Mouse (Mus musculus): Measurements from ENCODE around the gene Ppp1r27.
"Not testable (repeated sequence)": the region's sequence is repeated elsewhere in the genome, so short reads cannot be mapped to it uniquely, and the experiment has no call there.

Gene Ppp1r27

GRCm38 (mm10) chr11:120575046-120575445 lies 24.1 kb upstream of the Ppp1r27 start:
- no peak for DNase-seq

GRCm38 (mm10) chr11:120574278-120574600 lies 23.3 kb upstream of the Ppp1r27 start:
- DNase-seq: no peak

GRCm38 (mm10) chr11:120573585-120574277 lies 22.8 kb upstream of the Ppp1r27 start:
- no peak for DNase-seq

DNA sequence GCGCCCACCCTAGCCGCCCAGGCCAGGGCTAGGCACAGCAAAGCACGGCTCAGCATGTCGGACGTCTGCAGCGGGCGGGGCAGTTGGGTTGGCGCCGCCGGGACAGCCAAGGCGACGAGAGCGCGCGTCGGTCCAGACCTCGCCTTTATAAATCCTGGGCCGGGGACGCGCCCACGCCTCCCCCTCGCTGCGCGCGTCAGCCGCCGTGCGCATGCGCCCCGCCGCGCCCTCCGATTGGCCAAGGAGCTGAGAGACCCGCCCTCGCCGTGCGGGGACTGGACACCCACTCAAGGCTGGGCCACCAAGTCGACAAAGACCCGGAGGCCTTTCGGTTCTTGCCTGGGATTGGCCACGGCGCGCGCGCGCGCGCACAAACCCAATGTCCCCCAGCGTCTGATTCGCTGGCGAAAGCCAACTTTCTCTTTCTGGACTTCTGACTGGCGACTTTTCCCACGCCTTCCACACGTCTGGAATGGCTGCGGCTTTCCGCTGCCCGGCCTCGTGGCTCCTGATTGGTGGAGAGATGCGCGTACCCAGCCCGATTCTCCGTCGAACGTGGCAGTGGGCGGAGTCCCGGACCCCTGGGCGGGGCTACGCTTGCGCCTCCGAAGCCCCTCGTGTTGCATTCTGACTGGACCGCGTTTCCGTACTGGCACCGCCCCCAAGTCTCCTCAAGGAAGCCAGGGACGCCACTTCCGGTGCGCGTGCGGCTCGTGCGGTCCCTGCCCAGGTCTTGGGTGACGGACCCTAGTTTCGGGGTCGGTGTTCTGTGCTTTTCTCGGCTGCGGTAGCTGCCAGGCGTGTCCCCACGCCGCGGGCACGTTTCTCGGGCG lies 22.0 kb upstream of the Ppp1r27 start, which contains the start of gene P4hb:
TSS of gene P4hb (minus strand) at position 502 of the 833 bp plus-strand sequence.
- DNase-seq: peak; percentile 99

GRCm38 (mm10) chr11:120572417-120572751 lies 21.5 kb upstream of the Ppp1r27 start:
- no peak for DNase-seq

- no peak for DNase-seq
These were observed 21.0 kb upstream of the Ppp1r27 start for GRCm38 (mm10) chr11:120571754-120572416.

- no peak for DNase-seq
These were observed 20.2 kb upstream of the Ppp1r27 start for GRCm38 (mm10) chr11:120571122-120571521.

DNA sequence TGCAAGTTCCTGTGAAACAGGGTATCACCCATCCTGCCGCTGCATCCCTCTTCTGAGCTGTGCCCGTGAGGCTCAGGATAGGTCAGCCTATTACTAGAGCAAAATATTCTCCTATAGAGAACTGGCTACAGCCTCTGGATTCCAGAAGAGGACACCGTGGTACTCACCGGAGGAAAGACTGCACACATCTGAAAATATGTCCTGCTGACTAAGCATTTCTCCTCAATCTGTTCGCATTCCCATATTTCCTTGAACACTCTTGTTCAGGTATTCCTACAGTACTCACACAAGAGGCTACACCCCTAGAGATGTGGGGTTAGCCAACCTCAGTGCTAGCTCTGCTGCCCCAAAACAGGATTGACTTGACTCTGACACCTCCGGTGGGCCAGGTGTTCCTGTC lies 17.4 kb upstream of the Ppp1r27 start:
- no peak for DNase-seq

DNA sequence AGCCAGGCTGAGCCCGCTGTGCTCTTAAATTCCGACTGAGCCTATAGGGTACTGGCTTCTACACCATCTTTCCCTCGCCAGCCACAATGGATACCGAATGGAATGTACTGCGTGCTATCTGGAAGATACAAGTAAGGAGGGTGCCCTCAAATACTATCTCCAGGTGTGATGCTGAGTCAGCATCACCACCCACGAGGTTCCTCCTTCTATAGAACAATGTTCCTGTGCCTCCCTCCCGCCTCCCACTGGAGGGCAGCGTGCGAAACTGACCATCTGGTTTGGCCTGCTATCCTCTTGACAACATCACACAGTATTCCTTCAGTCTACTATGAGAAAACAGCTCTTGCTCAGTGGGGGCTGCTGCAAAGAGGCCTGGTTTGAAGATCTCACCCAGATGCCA lies 14.2 kb upstream of the Ppp1r27 start:
- DNase-seq: no peak

- DNase-seq: no peak
These were observed 12.0 kb upstream of the Ppp1r27 start for GRCm38 (mm10) chr11:120562949-120563348.

GRCm38 (mm10) chr11:120560952-120561728 lies 10.2 kb upstream of the Ppp1r27 start:
- no peak for DNase-seq

GRCm38 (mm10) chr11:120558843-120559242 lies 7.9 kb upstream of the Ppp1r27 start:
- DNase-seq: not testable (repeated sequence)

DNA sequence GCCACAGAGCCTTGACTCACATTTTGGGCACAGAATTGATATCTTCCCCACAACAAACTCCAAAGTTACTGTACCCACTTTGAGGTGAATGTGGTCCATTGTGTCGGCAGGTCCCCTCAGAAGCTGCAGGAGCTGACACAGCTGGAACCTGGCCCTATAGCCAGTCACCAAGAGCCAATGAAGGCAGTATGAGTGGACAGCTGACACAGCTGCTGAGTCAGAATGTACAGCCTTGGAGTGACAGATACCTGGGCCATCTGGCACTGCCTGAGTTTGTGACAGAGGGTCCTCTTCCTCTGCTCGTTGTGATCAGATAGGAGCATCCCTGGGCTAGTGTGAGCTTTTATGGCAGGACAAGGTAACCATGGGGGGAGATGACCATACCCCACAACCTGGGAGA lies 4.3 kb upstream of the Ppp1r27 start:
- no peak for DNase-seq

DNA sequence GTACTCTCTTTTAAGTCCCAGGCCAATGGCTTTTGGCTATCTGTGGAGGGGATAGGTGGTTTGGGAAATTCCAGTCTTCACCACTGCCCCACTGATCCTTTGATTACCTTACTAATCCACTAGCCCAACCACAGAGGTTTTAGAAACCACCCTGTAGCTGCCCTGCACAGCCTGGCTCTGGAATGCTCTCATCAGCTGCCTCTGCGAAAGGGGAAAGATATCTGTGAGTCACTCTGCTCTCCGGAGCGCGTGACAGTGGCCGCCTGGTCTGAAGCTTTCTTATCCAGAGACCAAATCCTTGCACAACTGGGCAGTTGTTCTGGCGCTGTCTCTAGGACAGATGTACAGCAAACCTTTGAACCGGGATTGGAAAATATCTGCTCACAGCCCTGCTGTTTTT lies 3.9 kb upstream of the Ppp1r27 start:
- no peak for DNase-seq

DNA sequence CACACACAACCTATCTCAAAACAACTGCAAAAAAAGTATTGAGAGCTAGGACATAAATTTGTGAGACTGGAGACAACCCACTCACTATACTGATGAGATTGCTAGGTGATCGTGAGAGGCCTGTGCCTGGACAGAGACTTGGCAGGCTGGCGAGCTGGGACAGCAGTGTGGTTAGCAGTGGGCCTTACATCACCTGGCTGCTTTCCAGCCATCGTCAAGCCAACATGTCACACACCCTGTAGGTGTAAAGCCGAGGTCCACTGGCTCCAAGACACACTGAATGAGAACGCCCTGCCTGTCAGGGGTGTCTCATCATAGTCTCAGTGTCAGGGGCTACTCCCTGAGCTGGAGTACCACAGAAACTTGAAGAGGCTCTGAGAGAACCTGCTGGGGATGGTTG lies 1.8 kb upstream of the Ppp1r27 start:
- DNase-seq: no peak

DNA sequence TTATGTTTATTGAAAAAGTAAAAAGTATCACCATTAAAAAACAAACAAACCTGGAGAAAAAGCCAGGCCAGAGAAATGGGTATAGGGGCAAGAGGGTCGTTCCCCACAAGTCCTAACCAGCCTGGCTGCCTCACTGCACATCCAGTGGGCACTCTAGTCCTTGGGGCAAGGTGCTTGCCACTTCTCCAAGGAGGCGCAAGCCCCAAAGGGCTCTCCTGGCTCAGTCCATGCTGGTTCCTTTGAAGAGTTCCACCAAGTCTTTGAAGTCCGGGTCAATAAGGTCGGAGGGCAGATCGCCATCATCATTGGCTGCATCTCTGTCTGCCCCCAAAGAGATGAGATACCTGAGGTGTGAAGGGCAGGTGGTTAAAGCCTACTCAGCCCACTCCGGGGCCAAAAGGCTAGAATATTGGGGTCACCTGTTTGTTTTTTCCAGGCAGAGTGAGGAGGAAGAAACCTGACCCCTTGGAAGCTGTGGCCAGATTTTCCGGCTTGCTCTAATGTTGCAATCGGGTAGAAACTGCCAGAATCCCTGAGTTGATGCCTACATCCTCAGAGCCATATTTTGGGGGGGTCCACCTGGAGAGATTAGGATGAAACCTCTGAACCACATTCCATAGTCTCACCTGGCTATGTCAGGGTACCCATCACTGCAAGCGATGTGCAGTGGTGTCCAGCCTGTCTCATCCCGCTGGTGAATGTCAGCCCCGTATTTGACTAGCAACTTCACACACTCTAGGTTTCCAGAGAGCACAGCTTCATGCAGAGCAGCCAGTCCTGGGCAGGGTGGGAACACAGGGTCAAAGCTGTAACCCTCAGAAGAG lies 734 bp downstream of the Ppp1r27 start:
- DNase-seq: no peak

DNA sequence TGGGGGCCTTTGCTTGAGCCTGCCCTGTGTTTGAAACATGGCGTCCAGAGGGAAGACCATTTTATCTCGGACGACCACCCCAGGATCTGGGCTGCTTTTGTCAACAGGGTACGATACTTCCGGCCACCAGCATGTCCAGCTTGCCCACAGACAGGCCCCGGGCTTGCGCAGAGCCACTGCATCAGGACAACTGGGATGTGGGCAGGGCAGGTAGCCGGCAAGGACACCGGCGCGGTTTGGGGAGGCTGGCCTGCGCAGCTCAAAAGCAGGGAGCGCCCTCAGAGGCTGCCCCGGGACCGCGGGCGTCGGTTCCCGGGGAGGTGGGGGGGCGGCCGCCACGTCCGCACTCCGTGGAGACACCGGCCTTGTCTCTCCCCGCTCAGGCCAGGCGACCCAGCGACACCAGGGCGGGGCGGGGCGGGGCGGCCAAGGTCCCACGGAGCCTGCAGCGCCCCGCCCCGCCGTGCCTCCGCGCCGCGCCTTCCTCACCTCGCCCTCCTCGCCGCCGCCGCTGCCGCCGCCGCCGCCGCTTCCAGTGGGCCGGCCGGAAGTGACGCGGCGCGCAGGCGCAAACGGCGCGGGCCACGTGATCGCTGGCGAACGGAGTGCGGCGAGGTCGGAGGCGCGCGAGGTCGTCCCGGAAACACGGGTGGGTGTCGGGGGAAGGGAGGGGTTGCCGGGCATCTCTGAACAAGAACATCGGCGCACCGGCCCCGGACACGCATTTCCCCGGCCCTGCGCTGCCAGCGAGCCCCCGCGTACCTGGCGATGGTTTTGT lies 1.6 kb downstream of the Ppp1r27 start, which contains the start of gene Mcrip1:
TSS of gene Mcrip1 (minus strand) at position 560 of the 778 bp plus-strand sequence.
- DNase-seq: peak; percentile 95

- no peak for DNase-seq
These were observed 2.2 kb downstream of the Ppp1r27 start for GRCm38 (mm10) chr11:120548786-120549167.

- no peak for DNase-seq
These were observed 2.7 kb downstream of the Ppp1r27 start for GRCm38 (mm10) chr11:120548214-120548613.

GRCm38 (mm10) chr11:120547469-120547868 lies 3.5 kb downstream of the Ppp1r27 start:
- no peak for DNase-seq

GRCm38 (mm10) chr11:120545964-120546363 lies 5.0 kb downstream of the Ppp1r27 start:
- no peak for DNase-seq
